Mouse (Mus musculus) hindlimb bud, embryonic 11.5 days (tissue): ENCODE data around the gene Olfr1040.
"Not testable (repeated sequence)": the region's sequence is repeated elsewhere in the genome, so short reads cannot be mapped to it uniquely, and the experiment has no call there.

ENCODE experiments used
- DNase-seq: peaks from one replicate; pipeline ENCODE4 v3.0.0-alpha.2; 2012; ENCODE audit warnings: low read depth, low spot score; ENCODE audit errors: extremely low spot score

Olfr1040 gene

GRCm38 (mm10) chr2:86146632-86147031, at the start of gene Olfr1040:
Gene Olfr1040, minus strand, starts transcription at chr2:86146732.
- DNase-seq, result no peak

DNA sequence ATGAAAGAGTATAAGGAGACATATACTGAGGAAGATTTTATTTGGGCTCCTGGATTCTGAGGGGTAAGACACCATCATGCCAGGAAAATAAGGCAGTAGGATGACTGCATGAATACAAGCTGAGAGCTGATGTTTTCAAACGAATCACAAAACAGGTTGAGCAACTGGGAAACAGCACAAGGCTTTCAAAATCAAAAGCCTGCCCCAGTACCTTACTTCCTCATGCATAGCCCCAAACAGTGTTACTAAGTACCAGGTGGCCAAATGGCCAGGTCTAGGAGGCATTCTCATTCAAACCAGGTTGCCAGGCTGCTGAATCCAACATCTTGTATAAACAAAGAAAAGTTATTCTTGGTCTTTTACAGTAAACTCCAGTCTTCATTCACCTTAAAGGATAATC, 49.3 kb upstream of the Olfr1040 start:
- no peak for DNase-seq

GRCm38 (mm10) chr2:86185583-86185982, 39.1 kb upstream of the Olfr1040 start, which contains the start of gene Olfr52:
Gene Olfr52, minus strand, starts transcription at chr2:86185683.
- no peak for DNase-seq

DNA sequence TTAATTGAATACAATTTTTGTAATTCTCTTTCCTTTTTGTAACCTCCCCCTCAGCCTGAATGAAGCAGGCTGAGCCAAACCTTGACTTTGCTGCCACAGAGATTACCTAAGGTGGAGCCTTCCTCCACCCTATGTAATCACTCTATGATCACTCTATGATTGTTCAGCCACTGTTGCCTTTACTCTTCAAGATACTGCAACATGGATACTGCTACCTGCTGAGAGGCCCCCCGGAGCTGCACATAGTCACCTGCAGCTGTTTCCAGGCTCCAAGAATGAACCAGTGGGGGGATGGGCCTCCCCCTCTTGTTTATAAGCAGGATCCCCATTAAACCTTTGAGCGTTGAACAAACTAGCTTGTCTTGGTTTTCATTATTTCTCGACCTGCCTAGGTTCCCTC, 33.4 kb upstream of the Olfr1040 start:
- no peak for DNase-seq

DNA sequence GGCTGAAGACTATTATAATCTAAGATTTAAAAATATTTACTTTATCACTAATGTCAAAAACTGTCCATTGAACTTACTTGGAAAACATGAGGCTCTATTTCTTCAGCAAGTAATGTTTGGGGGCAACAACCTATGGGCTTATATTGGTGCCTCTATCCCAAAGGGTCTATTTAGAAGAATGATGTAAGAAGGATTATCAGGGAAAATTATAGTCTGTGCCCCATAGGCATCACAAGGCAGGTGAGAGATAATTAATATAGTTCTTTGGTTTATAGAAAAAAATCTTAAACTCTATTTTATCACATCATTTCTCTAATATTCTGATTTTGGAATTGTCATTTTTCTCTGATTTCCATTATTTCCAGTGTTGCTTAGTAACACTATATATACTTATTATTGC, 31.2 kb upstream of the Olfr1040 start, which contains the start of gene Olfr1044:
Olfr1044 (minus strand) TSS at position 101 of the 400 bp plus-strand sequence.
- no peak for DNase-seq

GRCm38 (mm10) chr2:86175422-86175821, 28.9 kb upstream of the Olfr1040 start:
- DNase-seq, result not testable (repeated sequence)

DNA sequence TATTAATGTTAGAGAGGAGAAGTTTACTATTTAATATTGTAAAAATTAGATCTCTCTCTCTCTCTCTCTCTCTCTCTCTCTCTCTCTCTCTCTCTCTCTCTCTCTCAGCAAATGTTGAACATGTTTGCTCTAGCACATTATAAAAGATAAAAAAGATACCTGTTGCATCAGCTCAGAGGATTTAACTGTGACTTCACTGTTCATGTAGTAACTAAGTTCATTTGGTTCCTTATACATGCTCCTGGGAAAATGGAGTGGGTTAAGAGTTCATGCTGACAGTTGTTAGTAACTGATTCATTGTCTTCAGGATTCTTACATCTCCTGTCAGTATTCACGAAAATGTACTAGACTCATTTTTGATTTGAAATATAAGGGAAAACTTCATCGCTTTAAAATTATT, 20.9 kb upstream of the Olfr1040 start, which contains the start of gene Olfr1043:
Olfr1043 (minus strand) TSS at position 101 of the 400 bp plus-strand sequence.
- DNase-seq, result no peak

DNA sequence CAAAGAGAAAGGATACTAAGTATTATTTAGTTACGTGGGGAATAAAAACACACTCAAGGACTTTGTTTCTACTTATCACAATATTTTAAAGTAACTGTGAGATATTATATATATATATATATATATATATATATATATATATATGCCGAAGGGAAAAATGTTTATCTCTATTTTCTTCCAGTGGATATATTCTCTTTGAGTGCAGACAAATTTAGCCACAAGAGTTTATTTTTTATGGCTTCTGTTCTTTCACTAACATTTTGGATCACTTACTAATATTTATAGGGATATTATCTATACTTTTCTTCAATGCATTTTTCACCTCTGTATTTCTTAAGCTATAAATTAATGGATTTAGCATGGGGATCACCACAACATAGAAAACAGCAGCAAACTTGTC, 15.2 kb upstream of the Olfr1040 start, which contains the start of gene Olfr1042:
Olfr1042 (minus strand) TSS at position 101 of the 400 bp plus-strand sequence.
- no peak for DNase-seq

DNA sequence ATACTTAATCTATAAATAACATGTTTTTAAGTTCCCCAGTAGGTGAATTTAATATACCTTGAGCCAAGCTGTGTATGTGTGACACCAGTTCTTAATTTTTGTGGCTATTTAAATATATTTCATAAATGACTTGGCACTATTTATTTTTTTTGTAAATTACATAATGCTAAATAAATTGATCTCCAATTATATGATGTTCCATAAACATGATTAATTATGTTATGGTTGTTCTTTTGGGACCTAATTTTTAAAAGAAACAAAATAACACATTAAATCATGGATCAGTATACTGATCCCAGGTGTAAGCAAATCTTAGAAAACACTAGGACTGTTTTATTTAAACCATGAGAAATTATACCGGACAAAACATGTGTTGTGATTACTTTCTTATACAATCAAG, 10.7 kb downstream of the Olfr1040 start, which contains the start of gene Olfr1039:
Olfr1039 (minus strand) TSS at position 101 of the 400 bp plus-strand sequence.
- no peak for DNase-seq
